Mouse (Mus musculus) stomach, postnatal 0 days (tissue): ENCODE results near the gene Ankrd54.

ENCODE experiments used
- CTCF ChIP-seq: IDR thresholded peaks from 2 replicates; pipeline ENCODE4 v1.5.1; 2016; ENCODE audit warnings: antibody characterized with exemption, low read depth, mild to moderate bottlenecking, moderate library complexity
- EP300 ChIP-seq: optimal IDR thresholded peaks from 2 replicates; pipeline ENCODE3; 2016; ENCODE audit warnings: antibody characterized with exemption

DNA sequence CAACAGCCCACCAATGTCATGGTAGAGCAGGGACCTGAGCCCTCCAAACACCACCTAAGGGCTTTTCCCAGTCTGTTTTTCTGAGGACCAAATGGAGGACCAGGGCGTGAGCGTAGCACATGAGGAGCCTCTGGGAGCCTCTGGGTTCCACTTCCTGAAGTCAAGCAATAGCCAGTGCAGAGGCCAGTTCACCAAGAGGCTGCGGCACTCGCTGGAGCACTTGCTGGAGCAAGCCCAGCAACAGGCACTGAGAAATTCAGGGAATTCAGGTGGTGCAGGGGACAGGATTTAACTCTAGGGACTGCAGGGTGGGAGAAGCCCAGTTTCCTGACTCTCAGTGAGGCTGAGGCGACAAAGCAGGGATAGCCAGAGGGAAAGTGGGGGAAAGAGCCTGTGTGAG, 35.5 kb upstream of the Ankrd54 start:
- TF ChIP-seq CTCF (no peak), EP300 (no peak)
